Mouse (Mus musculus): Measurements from ENCODE around the gene Entpd3. TPM values are rescaled to one million over a fixed set of nuclear protein-coding genes. Genes with fewer than 3 reads are reported as not detected.

The Entpd3 gene
- polyA plus RNA-seq, 1 experiment from 2014 or later, result 2.1 TPM

- WGBS, result under 1% methylated on average over 50 of the region's 53 CpGs
- H3K9me3 ChIP-seq, result no peaks in the 10 kb centered on the region
- ATAC-seq (ENCODE audit: insufficient number of reproducible peaks, low FRiP score, low TSS enrichment, low read depth), result peak; percentile 74
Measured at GRCm38 (mm10) chr9:120571593-120572385, 32.2 kb downstream of the Entpd3 start.

GRCm38 (mm10) chr9:120575748-120576661 lies 36.4 kb downstream of the Entpd3 start:
- WGBS, result 56% methylated on average over 6 of the region's 6 CpGs
- no peak overlapping the region for H3K4me2 ChIP-seq
- peak overlapping the region; percentile 4; the same call in 1 of the 2 replicates for H3K27ac ChIP-seq
- H3K9ac ChIP-seq, result no peak overlapping the region
- H3K4me3 ChIP-seq, result 0 out of 2 replicates have a peak overlapping the region, but pooled peaks have one; percentile 70
- no peak for ATAC-seq (ENCODE audit: insufficient number of reproducible peaks, low FRiP score, low TSS enrichment, low read depth)
- peaks cover 26% of the 10 kb centered on the region for H3K4me1 ChIP-seq
- peaks cover 38% of the 10 kb centered on the region for H3K36me3 ChIP-seq
- no peaks in the 10 kb centered on the region for H3K27me3 ChIP-seq
- H3K9me3 ChIP-seq, result no peaks in the 10 kb centered on the region

More at GRCm38 (mm10) chr9:120571593-120572385, 32.2 kb downstream of the Entpd3 start:
- peak overlapping the region; percentile 95 for H3K9ac ChIP-seq
- H3K36me3 ChIP-seq, result peaks cover 38% of the 10 kb centered on the region
- H3K4me3 ChIP-seq, result peak overlapping the region; percentile 94
- peaks cover 22% of the 10 kb centered on the region for H3K4me1 ChIP-seq
- H3K27me3 ChIP-seq, result no peaks in the 10 kb centered on the region
- H3K4me2 ChIP-seq, result peak overlapping the region; percentile 74
- peak overlapping the region; percentile 86 for H3K27ac ChIP-seq

- Histone ChIP-seq H3K36me3 (peaks cover 38% of the 10 kb centered on the region), H3K27ac (no peak overlapping the region; the same call in none of the 2 replicates), H3K4me3 (peak overlapping the region; percentile 70; the same call in 1 of the 2 replicates), H3K9me3 (no peaks in the 10 kb centered on the region), H3K4me2 (peak overlapping the region; percentile 79), H3K9ac (no peak overlapping the region), H3K4me1 (peaks cover 26% of the 10 kb centered on the region), H3K27me3 (no peaks in the 10 kb centered on the region)
- ATAC-seq (ENCODE audit: insufficient number of reproducible peaks, low FRiP score, low TSS enrichment, low read depth), result no peak
- 6% methylated on average over 4 of the region's 4 CpGs for WGBS
Measured at GRCm38 (mm10) chr9:120576662-120577013, 37.0 kb downstream of the Entpd3 start.

DNA sequence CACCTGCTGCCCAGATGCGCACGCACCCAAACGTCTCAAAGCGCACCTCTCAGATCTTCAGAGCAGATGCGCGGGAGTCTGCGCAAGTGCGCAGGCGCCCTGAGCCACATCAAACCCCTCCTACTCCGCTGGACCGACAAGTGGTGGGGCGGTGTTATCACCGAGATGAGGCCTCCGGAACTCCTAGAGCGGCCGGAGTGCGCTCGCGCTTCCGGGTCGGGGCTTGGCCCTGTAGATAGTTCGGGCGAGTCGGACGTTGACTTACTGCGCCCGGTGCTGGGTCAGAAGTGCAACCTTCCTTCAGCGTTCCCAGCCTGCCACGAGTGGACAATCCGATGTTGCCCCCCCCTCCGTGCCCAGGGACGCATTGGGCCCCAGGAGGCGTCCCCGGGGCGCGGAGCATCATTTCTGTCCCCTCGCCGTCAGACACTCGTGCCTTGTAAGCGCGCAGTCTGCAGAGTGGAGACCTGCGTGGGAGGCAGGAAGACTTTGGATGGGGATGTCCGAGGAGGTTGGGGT lies 37.6 kb downstream of the Entpd3 start:
- H3K36me3 ChIP-seq, result peaks cover 38% of the 10 kb centered on the region
- H3K4me3 ChIP-seq, result peak overlapping the region; percentile 70
- H3K27me3 ChIP-seq, result no peaks in the 10 kb centered on the region
- ATAC-seq (ENCODE audit: insufficient number of reproducible peaks, low FRiP score, low TSS enrichment, low read depth), result peak; percentile 83
- peak overlapping the region; percentile 78 for H3K27ac ChIP-seq
- H3K9ac ChIP-seq, result peak overlapping the region; percentile 83
- under 1% methylated on average over 43 of the region's 43 CpGs for WGBS
- H3K4me2 ChIP-seq, result peak overlapping the region; percentile 79
- peaks cover 28% of the 10 kb centered on the region for H3K4me1 ChIP-seq
- H3K9me3 ChIP-seq, result no peaks in the 10 kb centered on the region

DNA sequence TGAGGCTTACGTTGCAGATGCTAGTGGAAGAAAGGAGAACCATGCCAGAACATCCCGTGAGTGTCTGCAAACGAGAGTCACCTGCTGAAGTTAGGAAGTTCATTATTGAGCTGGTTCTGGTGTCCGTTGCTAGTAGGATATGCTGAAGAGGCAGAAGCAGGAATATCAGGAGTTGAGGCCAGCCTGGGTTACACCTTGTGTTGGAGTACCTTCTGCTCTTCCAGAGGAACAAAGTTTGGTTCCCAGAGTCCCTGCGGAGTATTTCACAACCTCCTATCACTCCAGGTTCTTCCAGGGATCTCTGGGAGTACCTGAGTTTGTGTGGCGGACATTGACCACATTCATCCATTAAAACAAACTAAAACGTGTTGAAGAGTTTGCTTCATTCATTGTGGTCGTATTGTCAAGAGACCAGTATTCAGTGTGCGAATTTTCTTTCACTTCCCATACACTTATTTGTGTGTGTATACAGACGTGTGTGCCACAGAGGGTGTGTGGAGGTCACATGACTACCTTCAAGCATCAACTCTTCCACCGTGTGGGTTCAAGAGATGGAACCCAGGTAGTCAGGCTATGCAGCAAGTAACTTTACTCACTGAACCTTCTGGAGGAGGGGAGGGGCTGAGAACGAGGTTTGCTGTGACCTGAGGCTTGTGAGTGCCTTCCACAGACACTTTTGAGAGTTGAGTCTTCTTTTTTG lies 38.2 kb downstream of the Entpd3 start:
- peaks cover 26% of the 10 kb centered on the region for H3K4me1 ChIP-seq
- peak overlapping the region; percentile 83 for H3K9ac ChIP-seq
- WGBS, result 53% methylated on average over 12 of the region's 12 CpGs
- peak overlapping the region; percentile 79 for H3K4me2 ChIP-seq
- peak overlapping the region; percentile 70 for H3K4me3 ChIP-seq
- H3K9me3 ChIP-seq, result no peaks in the 10 kb centered on the region
- no peak for ATAC-seq (ENCODE audit: insufficient number of reproducible peaks, low FRiP score, low TSS enrichment, low read depth)
- H3K27me3 ChIP-seq, result no peaks in the 10 kb centered on the region
- peaks cover 33% of the 10 kb centered on the region for H3K36me3 ChIP-seq
- peak overlapping the region; percentile 78; the same call in 1 of the 2 replicates for H3K27ac ChIP-seq

GRCm38 (mm10) chr9:120578701-120579100 lies 39.1 kb downstream of the Entpd3 start:
- Histone ChIP-seq H3K27ac (no peak overlapping the region), H3K4me3 (no peak overlapping the region), H3K4me1 (peaks cover 29% of the 10 kb centered on the region), H3K27me3 (no peaks in the 10 kb centered on the region), H3K4me2 (no peak overlapping the region), H3K36me3 (peaks cover 24% of the 10 kb centered on the region), H3K9me3 (no peaks in the 10 kb centered on the region), H3K9ac (no peak overlapping the region)
- ATAC-seq (ENCODE audit: insufficient number of reproducible peaks, low FRiP score, low TSS enrichment, low read depth), result no peak
- WGBS, result 58% methylated on average over 6 of the region's 6 CpGs

DNA sequence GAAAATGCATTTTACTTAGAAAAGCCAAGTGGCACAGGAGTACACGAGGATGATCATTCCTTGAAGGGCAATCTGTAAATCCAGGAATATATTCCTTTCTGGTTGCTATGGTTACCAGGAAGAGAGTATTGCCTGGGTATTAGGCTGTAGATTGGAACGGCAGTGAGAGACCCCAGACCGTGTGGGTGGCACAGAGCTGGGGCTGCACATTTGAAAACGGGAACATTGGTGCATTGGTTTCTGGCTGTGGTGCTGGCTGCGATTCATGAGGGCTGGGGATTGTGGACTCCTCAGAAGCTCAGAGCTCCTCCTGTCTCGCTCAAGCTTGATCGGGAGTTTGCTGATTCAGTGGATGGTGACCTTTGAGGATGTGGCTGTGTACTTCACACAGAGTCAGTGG lies 40.2 kb downstream of the Entpd3 start:
- H3K4me2 ChIP-seq, result no peak overlapping the region
- H3K27me3 ChIP-seq, result no peaks in the 10 kb centered on the region
- no peaks in the 10 kb centered on the region for H3K9me3 ChIP-seq
- ATAC-seq (ENCODE audit: insufficient number of reproducible peaks, low FRiP score, low TSS enrichment, low read depth), result no peak
- peaks cover 29% of the 10 kb centered on the region for H3K4me1 ChIP-seq
- WGBS, result 81% methylated on average over 7 of the region's 7 CpGs
- no peak overlapping the region for H3K4me3 ChIP-seq
- peaks cover 13% of the 10 kb centered on the region for H3K36me3 ChIP-seq
- no peak overlapping the region for H3K9ac ChIP-seq
- H3K27ac ChIP-seq, result no peak overlapping the region

DNA sequence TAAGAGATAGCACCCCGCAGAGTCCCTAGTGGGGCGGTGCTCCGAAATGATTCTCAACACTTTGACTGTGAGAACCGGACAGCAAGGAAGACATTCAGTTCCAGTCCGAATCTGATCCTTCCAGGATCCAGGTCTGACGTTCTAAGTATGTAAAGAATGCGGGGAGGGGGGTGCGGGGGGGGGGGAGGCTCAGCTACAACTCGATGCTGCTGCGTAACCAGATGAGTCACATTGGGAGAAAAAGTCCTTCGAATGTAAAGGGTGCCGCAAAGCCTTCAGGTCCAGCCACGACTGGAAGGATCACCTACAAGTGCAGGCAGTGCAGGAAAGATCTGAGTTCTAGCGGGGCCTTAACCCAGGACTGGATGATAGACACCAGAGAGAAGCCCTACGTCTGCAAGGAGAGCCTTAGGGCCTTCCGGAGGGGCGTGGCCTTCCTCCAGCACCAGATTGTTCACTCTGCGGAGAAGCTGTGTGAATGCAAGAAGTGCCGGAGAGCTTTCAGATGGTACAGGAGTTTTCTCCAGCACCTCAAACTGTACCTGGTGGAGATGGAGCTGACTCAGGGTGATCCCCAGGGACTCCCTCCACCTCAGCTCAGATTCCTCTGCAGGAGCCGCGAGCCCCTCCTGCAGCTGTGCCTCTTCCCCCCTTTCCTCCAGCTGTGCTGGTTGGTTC lies 42.5 kb downstream of the Entpd3 start:
- Histone ChIP-seq H3K4me3 (peak overlapping the region; percentile 43), H3K9ac (peak overlapping the region; percentile 42), H3K27ac (peak overlapping the region; percentile 86), H3K36me3 (no peaks in the 10 kb centered on the region), H3K27me3 (no peaks in the 10 kb centered on the region), H3K9me3 (no peaks in the 10 kb centered on the region), H3K4me1 (peaks cover 22% of the 10 kb centered on the region), H3K4me2 (peak overlapping the region; percentile 88)
- ATAC-seq (ENCODE audit: insufficient number of reproducible peaks, low FRiP score, low TSS enrichment, low read depth), result peak; percentile 59; the same call in 1 of the 2 replicates
- WGBS, result 12% methylated on average over 21 of the region's 21 CpGs

DNA sequence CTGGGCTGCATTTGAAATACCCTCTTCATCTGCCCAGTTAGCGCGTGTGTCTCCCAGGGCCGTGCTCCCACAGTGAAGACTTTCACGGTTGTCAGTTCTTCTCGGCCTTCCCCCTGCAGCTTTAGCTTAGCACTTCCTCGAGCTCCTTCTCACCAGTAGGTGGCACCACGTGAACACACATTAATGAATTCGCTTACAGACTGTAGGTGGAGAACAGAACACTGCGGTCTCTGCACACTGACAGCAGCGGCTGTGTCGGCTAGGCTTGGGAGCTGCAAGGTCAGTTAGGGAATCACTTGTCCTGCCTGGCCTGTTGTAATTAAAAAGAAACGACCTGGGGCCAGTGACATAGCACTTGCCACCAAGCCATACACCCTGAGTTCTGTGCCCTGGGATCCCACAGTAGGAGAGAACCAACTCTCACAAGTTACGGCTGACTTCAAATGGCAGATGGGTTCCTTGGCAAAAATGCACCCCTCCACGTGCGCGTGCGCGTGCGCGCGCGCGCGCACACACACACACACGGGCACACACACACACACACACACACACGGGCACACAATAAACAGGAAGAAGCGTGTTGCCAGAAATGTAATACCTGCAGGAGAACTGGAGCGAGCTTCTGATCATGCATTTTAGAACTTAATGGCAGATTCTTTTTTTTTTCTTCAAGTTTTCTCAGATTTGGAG lies 43.1 kb downstream of the Entpd3 start:
- Histone ChIP-seq H3K4me1 (peaks cover 16% of the 10 kb centered on the region), H3K36me3 (no peaks in the 10 kb centered on the region), H3K27ac (peak overlapping the region; percentile 86), H3K27me3 (no peaks in the 10 kb centered on the region), H3K4me3 (peak overlapping the region; percentile 43), H3K9me3 (no peaks in the 10 kb centered on the region), H3K4me2 (peak overlapping the region; percentile 88), H3K9ac (peak overlapping the region; percentile 42)
- peak; percentile 77 for ATAC-seq (ENCODE audit: insufficient number of reproducible peaks, low FRiP score, low TSS enrichment, low read depth)
- WGBS, result 6% methylated on average over 28 of the region's 28 CpGs

- H3K27ac ChIP-seq, result peak overlapping the region; percentile 86; the same call in 1 of the 2 replicates
- no peaks in the 10 kb centered on the region for H3K36me3 ChIP-seq
- peak overlapping the region; percentile 88 for H3K4me2 ChIP-seq
- H3K9ac ChIP-seq, result no peak overlapping the region
- no peak for ATAC-seq (ENCODE audit: insufficient number of reproducible peaks, low FRiP score, low TSS enrichment, low read depth)
- no peaks in the 10 kb centered on the region for H3K9me3 ChIP-seq
- H3K4me1 ChIP-seq, result peaks cover 14% of the 10 kb centered on the region
- H3K4me3 ChIP-seq, result peak overlapping the region; percentile 43
- H3K27me3 ChIP-seq, result no peaks in the 10 kb centered on the region
- 66% methylated on average over 3 of the region's 3 CpGs for WGBS
Measured at GRCm38 (mm10) chr9:120583314-120583713, 43.7 kb downstream of the Entpd3 start.

Data from limb, embryonic 15.5 days (tissue).